Mouse (Mus musculus): ENCODE results near the gene Sema4c. TPM values are rescaled to one million over a fixed set of nuclear protein-coding genes. Genes with fewer than 3 reads are reported as not detected.

Gene Sema4c
- polyA plus RNA-seq, 1 experiment, result 16.8 TPM

- H3K4me3 ChIP-seq (ENCODE audit: control insufficient read depth, insufficient read depth, low read length), result no peak overlapping the region
- WGBS, result 83% methylated on average over 4 of the region's 4 CpGs
- no peaks in the 10 kb centered on the region for H3K27me3 ChIP-seq (ENCODE audit: control insufficient read depth, insufficient read depth, low read length)
- H3K27ac ChIP-seq (ENCODE audit: control insufficient read depth, insufficient read depth, low read length), result no peak overlapping the region
- no peaks in the 10 kb centered on the region for H3K36me3 ChIP-seq (ENCODE audit: control insufficient read depth, insufficient read depth, low read length)
- peaks cover 49% of the 10 kb centered on the region for H3K4me1 ChIP-seq (replicated peaks; ENCODE audit: control insufficient read depth, insufficient read depth, low read length)
- no peak for DNase-seq
- no peak for TF ChIP-seq POLR2A (IDR thresholded peaks at IDR 0.05; ENCODE audit: control insufficient read depth, extremely low read depth, insufficient read depth, low read length, poor library complexity)
- no peak for TF ChIP-seq CTCF (IDR thresholded peaks at IDR 0.05; ENCODE audit: borderline replicate concordance, control insufficient read depth, extremely low read depth, insufficient read depth, low read length, poor library complexity)
Observed at GRCm38 (mm10) chr1:36596114-36596513, 38.0 kb upstream of the Sema4c start.

GRCm38 (mm10) chr1:36595167-36595931, 37.2 kb upstream of the Sema4c start:
- TF ChIP-seq CTCF (IDR thresholded peaks at IDR 0.05; ENCODE audit: borderline replicate concordance, control insufficient read depth, extremely low read depth, insufficient read depth, low read length, poor library complexity), result no peak
- TF ChIP-seq POLR2A (IDR thresholded peaks at IDR 0.05; ENCODE audit: control insufficient read depth, extremely low read depth, insufficient read depth, low read length, poor library complexity), result no peak
- peak; percentile 48 for DNase-seq
- Histone ChIP-seq H3K36me3 (ENCODE audit: control insufficient read depth, insufficient read depth, low read length) (no peaks in the 10 kb centered on the region), H3K4me1 (replicated peaks; ENCODE audit: control insufficient read depth, insufficient read depth, low read length) (peaks cover 56% of the 10 kb centered on the region), H3K4me3 (ENCODE audit: control insufficient read depth, insufficient read depth, low read length) (no peak overlapping the region), H3K27ac (ENCODE audit: control insufficient read depth, insufficient read depth, low read length) (peak overlapping the region; percentile 68), H3K27me3 (ENCODE audit: control insufficient read depth, insufficient read depth, low read length) (no peaks in the 10 kb centered on the region)
- 26% methylated on average over 10 of the region's 10 CpGs for WGBS

GRCm38 (mm10) chr1:36593099-36593498, 35.0 kb upstream of the Sema4c start:
- no peak overlapping the region for H3K27ac ChIP-seq (ENCODE audit: control insufficient read depth, insufficient read depth, low read length)
- WGBS, result 40% methylated on average over 1 of the region's 1 CpGs
- TF ChIP-seq POLR2A (IDR thresholded peaks at IDR 0.05; ENCODE audit: control insufficient read depth, extremely low read depth, insufficient read depth, low read length, poor library complexity), result no peak
- TF ChIP-seq CTCF (IDR thresholded peaks at IDR 0.05; ENCODE audit: borderline replicate concordance, control insufficient read depth, extremely low read depth, insufficient read depth, low read length, poor library complexity), result no peak
- H3K27me3 ChIP-seq (ENCODE audit: control insufficient read depth, insufficient read depth, low read length), result no peaks in the 10 kb centered on the region
- peaks cover 73% of the 10 kb centered on the region for H3K4me1 ChIP-seq (replicated peaks; ENCODE audit: control insufficient read depth, insufficient read depth, low read length)
- DNase-seq, result no peak
- no peaks in the 10 kb centered on the region for H3K36me3 ChIP-seq (ENCODE audit: control insufficient read depth, insufficient read depth, low read length)
- no peak overlapping the region for H3K4me3 ChIP-seq (ENCODE audit: control insufficient read depth, insufficient read depth, low read length)

GRCm38 (mm10) chr1:36591408-36591807, 33.3 kb upstream of the Sema4c start:
- TF ChIP-seq POLR2A (IDR thresholded peaks at IDR 0.05; ENCODE audit: control insufficient read depth, extremely low read depth, insufficient read depth, low read length, poor library complexity) (no peak), CTCF (IDR thresholded peaks at IDR 0.05; ENCODE audit: borderline replicate concordance, control insufficient read depth, extremely low read depth, insufficient read depth, low read length, poor library complexity) (no peak)
- H3K4me3 ChIP-seq (ENCODE audit: control insufficient read depth, insufficient read depth, low read length), result 0 out of 2 replicates have a peak overlapping the region, but pooled peaks have one; percentile 7
- 3% methylated on average over 2 of the region's 2 CpGs for WGBS
- H3K27me3 ChIP-seq (ENCODE audit: control insufficient read depth, insufficient read depth, low read length), result no peaks in the 10 kb centered on the region
- peak; percentile 42 for DNase-seq
- peak overlapping the region; percentile 43; the same call in 1 of the 2 replicates for H3K27ac ChIP-seq (ENCODE audit: control insufficient read depth, insufficient read depth, low read length)
- H3K4me1 ChIP-seq (replicated peaks; ENCODE audit: control insufficient read depth, insufficient read depth, low read length), result peaks cover 68% of the 10 kb centered on the region
- H3K36me3 ChIP-seq (ENCODE audit: control insufficient read depth, insufficient read depth, low read length), result no peaks in the 10 kb centered on the region

- Histone ChIP-seq H3K27ac (ENCODE audit: control insufficient read depth, insufficient read depth, low read length) (no peak overlapping the region), H3K4me3 (ENCODE audit: control insufficient read depth, insufficient read depth, low read length) (no peak overlapping the region), H3K27me3 (ENCODE audit: control insufficient read depth, insufficient read depth, low read length) (no peaks in the 10 kb centered on the region), H3K4me1 (replicated peaks; ENCODE audit: control insufficient read depth, insufficient read depth, low read length) (peaks cover 60% of the 10 kb centered on the region), H3K36me3 (ENCODE audit: control insufficient read depth, insufficient read depth, low read length) (no peaks in the 10 kb centered on the region)
- no peak for DNase-seq
- TF ChIP-seq POLR2A (IDR thresholded peaks at IDR 0.05; ENCODE audit: control insufficient read depth, extremely low read depth, insufficient read depth, low read length, poor library complexity) (no peak), CTCF (IDR thresholded peaks at IDR 0.05; ENCODE audit: borderline replicate concordance, control insufficient read depth, extremely low read depth, insufficient read depth, low read length, poor library complexity) (no peak)
- 59% methylated on average over 9 of the region's 9 CpGs for WGBS
Observed at GRCm38 (mm10) chr1:36590664-36591063, 32.5 kb upstream of the Sema4c start.

- H3K4me1 ChIP-seq (replicated peaks; ENCODE audit: control insufficient read depth, insufficient read depth, low read length), result peaks cover 54% of the 10 kb centered on the region
- TF ChIP-seq POLR2A (IDR thresholded peaks at IDR 0.05; ENCODE audit: control insufficient read depth, extremely low read depth, insufficient read depth, low read length, poor library complexity) (no peak), CTCF (IDR thresholded peaks at IDR 0.05; ENCODE audit: borderline replicate concordance, control insufficient read depth, extremely low read depth, insufficient read depth, low read length, poor library complexity) (no peak)
- no peak overlapping the region for H3K4me3 ChIP-seq (ENCODE audit: control insufficient read depth, insufficient read depth, low read length)
- DNase-seq, result no peak
- no peak overlapping the region for H3K27ac ChIP-seq (ENCODE audit: control insufficient read depth, insufficient read depth, low read length)
- 89% methylated on average over 6 of the region's 6 CpGs for WGBS
- H3K36me3 ChIP-seq (ENCODE audit: control insufficient read depth, insufficient read depth, low read length), result no peaks in the 10 kb centered on the region
- no peaks in the 10 kb centered on the region for H3K27me3 ChIP-seq (ENCODE audit: control insufficient read depth, insufficient read depth, low read length)
Observed at GRCm38 (mm10) chr1:36589486-36589885, 31.3 kb upstream of the Sema4c start.

Measured in thymus, adult 2 months (tissue).